Mouse (Mus musculus) E14TG2a.4 (cell line): ENCODE data around the gene Lrriq3.

ENCODE experiments used
- H3K27me3 ChIP-seq: 2 replicates; pipeline ENCODE4 v1.6.1; 2014; ENCODE audit warnings: low read length, control low read depth; ENCODE audit not compliant: insufficient read depth
- H3K36me3 ChIP-seq: 2 replicates; pipeline ENCODE4 v1.6.1; 2014; ENCODE audit warnings: low read length, control low read depth; ENCODE audit not compliant: insufficient read depth
- H3K4me1 ChIP-seq: replicated peaks from 2 replicates; pipeline ENCODE4 v1.6.1; 2014; ENCODE audit warnings: low read depth, low read length, control low read depth
- H3K4me3 ChIP-seq: replicated peaks from 2 replicates; pipeline ENCODE4 v1.5.1; 2014; ENCODE audit warnings: mild to moderate bottlenecking, low read length
- H3K9me3 ChIP-seq: 2 replicates; pipeline ENCODE4 v1.6.1; 2014; ENCODE audit warnings: low read length, control low read depth
- CTCF ChIP-seq: conservative IDR thresholded peaks from 2 replicates; pipeline ENCODE4 v1.5.1; 2014; ENCODE audit warnings: low read length
- NANOG ChIP-seq: IDR thresholded peaks from 2 replicates; pipeline ENCODE4 v1.6.1; 2014; ENCODE audit warnings: borderline replicate concordance, low read length, mixed read lengths
- POU5F1 ChIP-seq: IDR thresholded peaks from 2 replicates; pipeline ENCODE4 v1.6.1; 2014; ENCODE audit warnings: low read length, borderline replicate concordance

Gene Lrriq3

GRCm38 (mm10) chr3:155093116-155093956 is at the start of gene Lrriq3, which contains the start of gene Fpgt:
Gene Lrriq3 (plus strand): TSS chr3:155093434.
Gene Fpgt (minus strand): TSS chr3:155093403.
- TF ChIP-seq POU5F1 = no peak
- TF ChIP-seq NANOG = no peak
- no peak for TF ChIP-seq CTCF
- H3K27me3 ChIP-seq = no peaks in the 10 kb centered on the region
- H3K9me3 ChIP-seq = no peaks in the 10 kb centered on the region
- no peaks in the 10 kb centered on the region for H3K4me1 ChIP-seq
- no peaks in the 10 kb centered on the region for H3K36me3 ChIP-seq
- H3K4me3 ChIP-seq = peak within 1 kb of the TSS; percentile 84

- H3K4me3 ChIP-seq = no peak overlapping the region
- no peak for TF ChIP-seq NANOG
- TF ChIP-seq CTCF = no peak
- no peak for TF ChIP-seq POU5F1
- H3K9me3 ChIP-seq = no peaks in the 10 kb centered on the region
- H3K27me3 ChIP-seq = no peaks in the 10 kb centered on the region
- no peaks in the 10 kb centered on the region for H3K4me1 ChIP-seq
- H3K36me3 ChIP-seq = no peaks in the 10 kb centered on the region
Observed at GRCm38 (mm10) chr3:155052021-155052420, 41.2 kb upstream of the Lrriq3 start.

DNA sequence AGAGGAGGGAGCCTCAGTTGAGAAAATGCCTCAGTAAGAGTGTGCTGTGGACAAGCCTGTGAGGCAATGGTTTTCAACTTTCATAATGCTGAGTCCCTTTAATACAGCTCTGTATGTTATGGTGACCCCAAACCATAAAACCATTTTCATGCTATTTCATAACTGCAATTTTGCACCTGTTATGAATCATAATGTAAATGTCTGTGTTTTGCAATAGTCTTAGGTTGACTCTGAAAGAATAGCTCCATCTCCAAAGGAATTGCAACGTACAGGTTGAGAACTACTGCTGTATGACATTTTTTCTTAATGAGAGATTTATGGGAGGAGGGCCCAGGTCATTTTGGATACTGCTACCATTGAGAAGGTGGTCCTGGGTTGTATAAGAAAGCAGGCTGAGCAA is 40.0 kb upstream of the Lrriq3 start:
- Histone ChIP-seq H3K36me3 (no peaks in the 10 kb centered on the region), H3K4me3 (no peak overlapping the region), H3K27me3 (no peaks in the 10 kb centered on the region), H3K9me3 (no peaks in the 10 kb centered on the region), H3K4me1 (no peaks in the 10 kb centered on the region)
- TF ChIP-seq NANOG = no peak
- no peak for TF ChIP-seq CTCF
- TF ChIP-seq POU5F1 = no peak

DNA sequence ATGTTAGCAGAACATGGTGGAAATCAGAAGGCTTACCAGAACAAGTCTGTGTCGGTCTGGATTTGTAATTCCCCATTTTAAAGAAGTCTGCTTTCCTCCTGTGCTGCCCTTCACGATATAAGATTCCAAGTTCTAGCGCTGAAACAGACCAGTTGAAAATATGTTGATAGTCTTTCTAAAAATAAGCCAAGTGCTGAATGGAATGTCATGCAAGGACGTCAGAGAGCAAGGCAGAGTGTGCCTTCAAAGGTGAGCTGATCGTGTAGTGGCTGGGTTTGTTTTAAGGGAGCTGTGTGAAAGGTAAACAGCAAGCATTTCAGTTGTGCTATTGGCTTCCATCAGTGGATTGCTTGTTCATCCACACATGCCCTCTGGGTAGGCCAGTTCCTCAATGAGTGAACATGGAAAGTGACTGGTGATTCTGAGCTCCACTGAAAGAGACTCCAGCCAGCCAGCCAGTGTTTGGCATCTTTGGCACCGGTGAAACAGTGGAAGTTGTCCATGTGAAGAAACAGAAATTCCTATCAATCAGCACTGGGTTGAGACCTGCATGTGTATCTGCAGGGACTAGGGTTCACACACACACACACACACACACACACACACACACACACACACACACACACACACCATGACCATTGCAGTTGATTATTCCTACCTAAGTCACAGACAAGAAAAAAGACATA is 37.9 kb upstream of the Lrriq3 start, which contains the start of gene Tnni3k:
Gene Tnni3k, minus strand, starts transcription at position 177 of the 686 bp plus-strand sequence.
- no peaks in the 10 kb centered on the region for H3K27me3 ChIP-seq
- H3K4me3 ChIP-seq = no peak within 1 kb of the TSS
- no peak for TF ChIP-seq CTCF
- TF ChIP-seq POU5F1 = no peak
- TF ChIP-seq NANOG = no peak
- no peaks in the 10 kb centered on the region for H3K4me1 ChIP-seq
- no peaks in the 10 kb centered on the region for H3K36me3 ChIP-seq
- H3K9me3 ChIP-seq = no peaks in the 10 kb centered on the region

- H3K9me3 ChIP-seq = no peaks in the 10 kb centered on the region
- no peak overlapping the region for H3K4me3 ChIP-seq
- no peaks in the 10 kb centered on the region for H3K36me3 ChIP-seq
- TF ChIP-seq NANOG = no peak
- no peak for TF ChIP-seq CTCF
- no peak for TF ChIP-seq POU5F1
- H3K27me3 ChIP-seq = no peaks in the 10 kb centered on the region
- no peaks in the 10 kb centered on the region for H3K4me1 ChIP-seq
Observed at GRCm38 (mm10) chr3:155056606-155057005, 36.6 kb upstream of the Lrriq3 start.

DNA sequence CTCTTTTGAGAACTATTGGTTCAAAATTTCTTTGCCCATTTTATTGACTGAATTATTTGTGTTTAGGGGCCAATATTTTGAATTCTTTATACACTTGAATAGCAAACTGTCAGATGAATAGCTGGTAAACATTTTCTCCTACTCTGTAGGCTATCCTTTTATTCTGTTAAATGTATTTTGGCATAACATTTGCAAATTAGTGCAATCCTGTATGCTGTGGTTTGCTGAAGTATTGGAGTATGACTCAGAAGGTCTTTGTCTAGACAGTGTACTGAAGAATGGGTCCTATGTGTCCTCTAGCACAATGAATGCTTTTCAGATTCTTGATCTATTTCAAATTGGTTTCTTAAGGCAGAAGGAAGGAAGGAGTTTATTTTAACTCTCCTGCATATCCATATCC is 35.7 kb upstream of the Lrriq3 start:
- Histone ChIP-seq H3K27me3 (no peaks in the 10 kb centered on the region), H3K4me1 (no peaks in the 10 kb centered on the region), H3K4me3 (no peak overlapping the region), H3K9me3 (no peaks in the 10 kb centered on the region), H3K36me3 (no peaks in the 10 kb centered on the region)
- TF ChIP-seq CTCF (no peak), POU5F1 (no peak), NANOG (no peak)

DNA sequence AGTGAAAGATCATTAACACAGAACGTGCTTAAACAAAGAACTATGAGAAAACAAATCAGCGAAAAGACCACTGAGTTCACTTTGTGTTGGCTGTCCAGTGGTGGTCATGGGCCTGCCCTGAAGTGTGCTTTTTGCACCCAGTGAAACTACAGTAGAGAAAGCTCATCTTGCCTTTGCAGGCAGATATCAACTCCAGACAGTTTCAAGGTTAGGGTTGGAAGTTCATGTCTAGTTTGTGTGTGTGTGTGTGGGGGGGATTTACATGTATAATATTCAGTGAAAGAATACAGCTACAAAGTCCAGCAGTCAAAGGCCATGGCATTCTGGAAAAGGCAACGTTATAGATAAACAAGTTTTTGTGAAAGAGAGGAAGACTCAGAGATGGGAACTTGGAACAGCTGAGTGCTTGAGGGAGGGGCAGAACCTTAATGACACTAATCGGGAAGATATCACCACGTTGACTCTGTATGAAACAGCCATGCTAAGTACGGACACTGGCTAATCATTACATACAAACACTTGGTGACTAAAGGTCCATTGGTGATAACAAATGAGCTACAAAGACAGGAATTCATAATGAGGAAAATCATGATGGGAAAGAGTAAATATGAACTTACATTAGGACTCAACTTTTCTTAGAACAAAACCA is 34.3 kb upstream of the Lrriq3 start:
- H3K4me1 ChIP-seq = no peaks in the 10 kb centered on the region
- H3K9me3 ChIP-seq = no peaks in the 10 kb centered on the region
- H3K4me3 ChIP-seq = no peak overlapping the region
- H3K27me3 ChIP-seq = no peaks in the 10 kb centered on the region
- no peaks in the 10 kb centered on the region for H3K36me3 ChIP-seq
- no peak for TF ChIP-seq NANOG
- no peak for TF ChIP-seq CTCF
- TF ChIP-seq POU5F1 = no peak

DNA sequence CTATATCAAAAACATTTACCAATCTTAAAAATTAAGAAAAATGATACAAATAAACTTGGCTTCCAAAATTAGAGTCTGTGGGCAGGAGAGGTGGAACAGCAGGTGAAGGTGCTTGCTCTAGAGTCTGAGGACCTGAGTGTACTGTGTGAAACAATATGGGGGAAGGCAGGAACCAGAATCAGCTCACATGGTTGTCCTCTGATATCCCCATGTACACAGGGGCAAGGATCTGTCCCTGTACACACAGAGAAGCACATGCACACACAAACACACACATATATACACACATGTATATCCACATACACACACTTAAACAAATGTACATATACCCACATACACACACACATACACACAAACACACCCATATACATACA is 33.8 kb upstream of the Lrriq3 start:
- Histone ChIP-seq H3K9me3 (no peaks in the 10 kb centered on the region), H3K4me3 (no peak overlapping the region), H3K36me3 (no peaks in the 10 kb centered on the region), H3K27me3 (no peaks in the 10 kb centered on the region), H3K4me1 (no peaks in the 10 kb centered on the region)
- TF ChIP-seq NANOG = no peak
- no peak for TF ChIP-seq POU5F1
- TF ChIP-seq CTCF = no peak
